Mouse (Mus musculus) hindbrain, embryonic 12.5 days (tissue): ENCODE data around the gene Fgd2. TPM values are rescaled to one million over a fixed set of nuclear protein-coding genes. Genes with fewer than 3 reads are reported as not detected.
A peak's percentile ranks its signal among the peaks of the same experiment; 100 is the strongest.

Source experiments
- ATAC-seq: fragments of 200-750 bp; cut with Nextera tagmentation; 2 replicates; pipeline ENCODE4 v1.8.0; 2017; ENCODE audit warnings: moderate TSS enrichment; ENCODE audit not compliant: low FRiP score
- H3K27ac ChIP-seq: fragments of 300-500 bp; sonication (generic); 2 replicates; pipeline ENCODE4 v1.5.1; 2016; ENCODE audit warnings: mild to moderate bottlenecking
- H3K27me3 ChIP-seq: fragments of 300-500 bp; sonication (generic); 2 replicates; pipeline ENCODE4 v1.6.1; 2016; ENCODE audit warnings: mild to moderate bottlenecking
- H3K36me3 ChIP-seq: fragments of 300-500 bp; sonication (generic); 2 replicates; pipeline ENCODE4 v1.6.1; 2016; ENCODE audit warnings: mild to moderate bottlenecking
- H3K4me1 ChIP-seq: fragments of 300-500 bp; sonication (generic); 2 replicates; pipeline ENCODE4 v1.6.1; 2016
- H3K4me2 ChIP-seq: fragments of 300-500 bp; sonication (generic); replicated peaks from 2 replicates; pipeline ENCODE4 v1.6.1; 2016; ENCODE audit warnings: mild to moderate bottlenecking
- H3K4me3 ChIP-seq: fragments of 300-500 bp; sonication (generic); 2 replicates; pipeline ENCODE4 v1.5.1; 2016; ENCODE audit warnings: mild to moderate bottlenecking
- H3K9ac ChIP-seq: fragments of 300-500 bp; sonication (generic); 2 replicates; pipeline ENCODE4 v1.6.1; 2016; ENCODE audit warnings: mild to moderate bottlenecking, moderate library complexity
- H3K9me3 ChIP-seq: fragments of 300-500 bp; sonication (generic); replicated peaks from 2 replicates; pipeline ENCODE4 v1.6.1; 2016; ENCODE audit warnings: mild to moderate bottlenecking
- whole genome bisulfite sequencing: fragments of 180-500 bp; shearing (Covaris S2); methylation state at CpG from one replicate; pipeline ENCODE4 v1.1.7; 2016; 5-methylcytosine and 5-hydroxymethylcytosine counted together
- polyA plus RNA-seq: library from polyadenylated mRNA; unstranded; fragments of >200 nt; fragmentation: Nextera tagmentation; extraction: Ambion mirVana; gene quantifications from 2 replicates; pipeline ENCODE4 v1.2.1, GENCODE M21; 2016

Gene Fgd2
- polyA plus RNA-seq, 1 experiment from 2014 or later = 7.0 TPM

DNA sequence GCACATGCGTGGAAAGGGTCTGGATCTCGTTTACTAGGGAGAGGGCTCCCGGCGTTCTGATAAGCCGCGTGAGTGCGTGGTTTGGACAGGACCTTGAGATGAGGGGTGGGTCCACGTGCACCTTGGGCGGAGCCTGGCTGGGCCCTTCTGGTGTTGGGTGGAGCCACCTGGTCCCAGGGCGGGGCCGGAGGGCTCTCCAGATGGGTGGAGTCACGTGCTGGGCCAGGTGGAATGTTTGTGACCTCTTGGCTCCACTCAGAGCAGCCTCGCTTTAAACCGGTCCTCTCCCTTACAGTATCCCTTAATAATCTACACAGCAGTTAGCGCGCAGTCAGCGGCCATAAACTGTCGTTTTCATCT, 38.1 kb upstream of the Fgd2 start:
- no peak for ATAC-seq
- peaks cover 58% of the 10 kb centered on the region for H3K27me3 ChIP-seq
- no peak overlapping the region for H3K27ac ChIP-seq
- H3K4me1 ChIP-seq = peaks cover 42% of the 10 kb centered on the region
- 21% methylated on average over 18 of the region's 18 CpGs for WGBS
- no peaks in the 10 kb centered on the region for H3K36me3 ChIP-seq
- no peak overlapping the region; the same call in 1 of the 2 replicates for H3K4me3 ChIP-seq
- no peak overlapping the region for H3K9ac ChIP-seq
- H3K4me2 ChIP-seq = peak overlapping the region; percentile 32; the same call in 1 of the 2 replicates
- H3K9me3 ChIP-seq = no peaks in the 10 kb centered on the region

DNA sequence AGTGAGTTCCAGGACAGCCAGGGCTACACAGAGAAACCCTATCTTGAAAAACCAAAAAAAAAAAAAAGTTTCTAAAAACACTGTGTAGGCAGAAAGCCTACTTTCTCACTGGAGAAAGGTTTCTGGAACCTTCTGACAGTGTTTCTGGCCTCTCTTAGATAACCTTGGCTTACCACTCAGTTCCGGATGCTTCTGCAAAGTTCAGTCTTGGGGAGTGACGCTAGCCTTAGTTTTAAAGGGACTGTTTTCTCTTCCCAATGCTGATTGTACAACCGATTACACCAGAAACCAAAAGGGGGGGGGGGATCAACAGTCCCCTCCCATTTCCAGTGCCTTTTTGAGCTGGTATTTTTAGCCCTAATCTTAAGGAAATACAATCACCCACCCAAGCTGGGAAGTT, 37.1 kb upstream of the Fgd2 start:
- ATAC-seq = no peak
- Histone ChIP-seq H3K36me3 (no peaks in the 10 kb centered on the region), H3K4me1 (peaks cover 41% of the 10 kb centered on the region), H3K27ac (no peak overlapping the region), H3K4me3 (no peak overlapping the region), H3K27me3 (peaks cover 65% of the 10 kb centered on the region), H3K4me2 (no peak overlapping the region), H3K9ac (no peak overlapping the region), H3K9me3 (no peaks in the 10 kb centered on the region)
- WGBS = 91% methylated on average over 3 of the region's 3 CpGs

DNA sequence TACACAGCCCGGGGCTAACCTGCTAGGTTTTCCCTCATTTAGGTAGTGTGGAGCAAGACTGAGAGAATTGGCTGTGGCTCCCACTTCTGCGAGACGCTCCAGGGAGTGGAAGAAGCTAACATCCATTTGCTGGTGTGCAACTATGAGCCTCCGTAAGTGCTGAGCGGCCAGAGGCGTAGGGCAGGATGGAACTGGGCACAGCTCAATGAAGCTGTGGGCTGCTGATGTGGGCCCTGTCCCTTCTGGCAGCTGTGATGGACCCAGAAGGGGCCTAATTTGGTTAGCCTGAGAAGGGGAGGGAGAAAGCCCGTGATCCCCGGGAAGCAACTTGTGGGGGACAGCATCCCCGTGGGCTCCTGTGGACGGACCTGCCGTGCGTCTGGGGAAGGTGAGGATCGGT, 34.9 kb upstream of the Fgd2 start:
- Histone ChIP-seq H3K27ac (no peak overlapping the region), H3K9me3 (no peaks in the 10 kb centered on the region), H3K4me2 (peak overlapping the region; percentile 52), H3K4me1 (peaks cover 38% of the 10 kb centered on the region), H3K27me3 (peaks cover 50% of the 10 kb centered on the region), H3K9ac (peak overlapping the region; percentile 46; the same call in 1 of the 2 replicates), H3K4me3 (0 out of 2 replicates have a peak overlapping the region, but pooled peaks have one; percentile 25), H3K36me3 (peaks cover 10% of the 10 kb centered on the region; the same call in 1 of the 2 replicates)
- WGBS = 42% methylated on average over 13 of the region's 13 CpGs
- no peak for ATAC-seq

DNA sequence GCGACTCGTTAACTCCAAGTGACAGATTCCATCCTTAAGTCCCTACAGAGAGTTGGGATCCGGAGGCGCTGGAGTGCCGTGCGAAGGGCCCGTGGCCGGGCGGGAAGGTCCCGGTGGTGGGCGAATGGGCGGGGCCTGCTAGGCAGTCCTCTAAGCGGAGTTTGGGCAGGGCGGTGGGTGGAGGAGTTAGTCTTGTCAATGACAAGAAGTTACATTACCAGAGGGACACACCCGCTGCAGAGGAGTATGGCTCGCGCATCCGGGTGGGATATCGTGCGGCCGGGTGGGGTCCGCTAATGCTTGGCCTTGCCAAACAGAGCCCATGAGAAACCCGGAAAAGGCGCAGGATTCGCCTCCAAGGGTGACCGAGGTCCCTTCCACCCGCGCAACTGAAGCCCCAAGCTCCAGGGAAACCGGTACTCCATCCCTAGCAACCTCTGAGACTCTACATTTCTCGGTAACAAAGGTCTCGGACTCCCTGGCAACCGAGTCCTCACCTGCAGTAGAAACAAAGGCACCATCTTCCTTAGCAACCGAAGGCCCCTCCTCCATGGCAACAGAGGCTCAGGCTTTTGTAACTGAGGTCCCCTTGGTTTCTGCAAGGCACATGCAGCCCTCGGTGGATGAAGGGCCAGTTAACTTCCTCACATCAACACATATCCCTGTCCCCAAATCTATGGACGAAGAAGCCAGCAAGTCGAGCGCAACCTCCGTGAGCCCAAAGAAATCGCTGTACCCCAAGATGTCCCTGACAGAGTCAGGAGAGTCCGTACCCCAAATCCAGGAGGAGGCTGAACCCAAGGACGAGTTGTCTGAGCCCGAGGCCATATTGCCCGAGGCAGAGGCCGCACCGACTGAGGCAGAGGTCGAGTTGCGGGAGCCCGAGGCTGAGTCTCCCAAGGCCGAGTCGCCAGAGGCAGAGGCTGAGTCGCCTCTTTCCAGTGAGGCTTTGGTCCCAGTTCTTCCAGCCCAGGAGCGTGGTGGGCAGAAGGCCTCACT, 33.9 kb upstream of the Fgd2 start:
- H3K9ac ChIP-seq = peak overlapping the region; percentile 46; the same call in 1 of the 2 replicates
- peak overlapping the region; percentile 25 for H3K4me3 ChIP-seq
- peak overlapping the region; percentile 52 for H3K4me2 ChIP-seq
- peak; percentile 59; the same call in 1 of the 2 replicates for ATAC-seq
- H3K27me3 ChIP-seq = peaks cover 40% of the 10 kb centered on the region
- H3K27ac ChIP-seq = peak overlapping the region; percentile 70
- H3K4me1 ChIP-seq = peaks cover 43% of the 10 kb centered on the region
- H3K9me3 ChIP-seq = no peaks in the 10 kb centered on the region
- 8% methylated on average over 52 of the region's 52 CpGs for WGBS
- peaks cover 19% of the 10 kb centered on the region for H3K36me3 ChIP-seq

DNA sequence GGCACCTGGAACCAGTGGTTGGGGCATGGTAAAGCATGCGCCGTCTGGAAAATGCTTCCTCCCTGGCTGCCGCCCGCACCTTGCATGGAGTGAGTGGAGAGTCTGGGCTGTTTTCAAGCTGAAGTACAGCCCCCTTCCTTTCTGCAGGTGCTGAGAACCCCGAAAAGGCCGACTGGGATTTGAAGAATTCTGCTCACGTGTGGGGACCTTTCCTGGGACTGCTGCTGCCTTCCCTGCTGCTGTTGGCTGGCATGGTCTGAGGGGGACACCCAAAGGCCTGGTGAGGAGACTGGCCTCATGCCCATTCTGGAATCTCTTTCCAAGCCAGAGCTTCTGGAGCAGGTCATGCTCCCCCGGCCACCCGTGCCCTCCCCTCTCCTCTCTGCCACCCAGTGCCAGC, 33.0 kb upstream of the Fgd2 start:
- Histone ChIP-seq H3K9ac (no peak overlapping the region), H3K27me3 (peaks cover 31% of the 10 kb centered on the region), H3K9me3 (no peaks in the 10 kb centered on the region), H3K4me3 (no peak overlapping the region), H3K36me3 (peaks cover 28% of the 10 kb centered on the region), H3K4me1 (peaks cover 34% of the 10 kb centered on the region), H3K27ac (no peak overlapping the region; the same call in 1 of the 2 replicates), H3K4me2 (no peak overlapping the region)
- 77% methylated on average over 9 of the region's 9 CpGs for WGBS
- no peak for ATAC-seq

DNA sequence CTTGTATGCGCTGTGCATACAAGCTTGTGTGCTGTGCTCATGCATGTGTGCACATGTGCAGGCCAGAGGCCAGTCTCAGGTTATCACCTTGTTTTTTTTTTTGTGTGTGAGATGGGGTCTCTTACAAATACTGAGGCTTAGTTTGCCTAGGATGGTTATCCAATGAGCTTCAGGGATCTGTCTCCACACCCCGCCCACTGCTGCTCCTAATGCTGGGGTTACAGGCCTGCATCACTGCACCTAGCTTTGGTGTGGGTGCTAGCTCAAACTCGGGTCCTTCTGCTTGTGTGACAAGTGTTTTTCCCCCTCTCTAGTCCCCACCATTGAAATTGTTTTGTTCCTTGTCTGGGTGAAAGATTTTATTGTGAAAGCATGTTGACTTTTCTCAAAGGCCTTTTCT, 30.5 kb upstream of the Fgd2 start:
- Histone ChIP-seq H3K4me1 (peaks cover 34% of the 10 kb centered on the region), H3K9ac (no peak overlapping the region), H3K4me2 (no peak overlapping the region), H3K4me3 (no peak overlapping the region), H3K27me3 (peaks cover 22% of the 10 kb centered on the region), H3K9me3 (no peaks in the 10 kb centered on the region), H3K27ac (peak overlapping the region; percentile 60; the same call in 1 of the 2 replicates), H3K36me3 (peaks cover 48% of the 10 kb centered on the region)
- WGBS = 87% methylated on average over 3 of the region's 3 CpGs
- ATAC-seq = no peak

DNA sequence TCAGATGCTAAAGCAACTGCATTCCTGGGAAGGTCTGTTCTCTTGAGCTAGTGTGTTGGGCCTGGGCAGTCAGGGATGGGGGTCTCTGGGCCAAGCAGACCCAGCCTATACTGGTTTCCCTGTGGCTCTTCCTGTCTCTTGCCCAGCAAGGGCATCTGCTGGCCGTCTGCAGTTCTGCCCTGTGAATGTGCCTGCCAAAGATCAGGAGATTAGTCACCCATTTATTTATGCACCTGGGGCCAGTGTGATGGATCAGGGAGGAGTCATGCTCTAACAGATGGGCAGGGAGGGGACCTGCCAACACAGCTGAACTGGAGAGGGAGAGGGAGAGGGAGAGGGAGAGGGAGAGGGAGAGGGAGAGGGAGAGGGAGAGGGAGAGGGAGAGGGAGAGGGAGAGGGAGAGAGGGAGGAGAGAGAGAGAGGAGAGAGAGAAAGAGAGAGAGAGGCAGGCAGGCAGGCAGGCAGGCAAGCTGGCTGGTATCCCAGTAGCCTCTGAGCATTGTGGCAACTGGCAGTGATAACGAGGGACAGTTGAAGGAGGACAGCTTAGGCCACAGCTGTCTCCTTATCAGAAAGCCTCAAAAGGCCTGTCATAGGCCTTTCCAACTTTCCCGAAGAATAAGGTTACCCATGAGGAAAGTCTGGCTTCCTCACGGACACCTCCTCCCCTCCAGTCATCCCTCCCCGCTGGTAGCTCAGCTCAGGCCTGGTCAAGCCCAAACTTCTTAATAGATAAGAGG, 29.9 kb upstream of the Fgd2 start:
- WGBS = 29% methylated on average over 5 of the region's 5 CpGs
- Histone ChIP-seq H3K36me3 (peaks cover 54% of the 10 kb centered on the region), H3K4me2 (no peak overlapping the region), H3K4me3 (no peak overlapping the region), H3K27ac (peak overlapping the region; percentile 60), H3K4me1 (peaks cover 30% of the 10 kb centered on the region), H3K9ac (no peak overlapping the region), H3K27me3 (peaks cover 21% of the 10 kb centered on the region), H3K9me3 (no peaks in the 10 kb centered on the region)
- ATAC-seq = peak; percentile 33; the same call in 1 of the 2 replicates

DNA sequence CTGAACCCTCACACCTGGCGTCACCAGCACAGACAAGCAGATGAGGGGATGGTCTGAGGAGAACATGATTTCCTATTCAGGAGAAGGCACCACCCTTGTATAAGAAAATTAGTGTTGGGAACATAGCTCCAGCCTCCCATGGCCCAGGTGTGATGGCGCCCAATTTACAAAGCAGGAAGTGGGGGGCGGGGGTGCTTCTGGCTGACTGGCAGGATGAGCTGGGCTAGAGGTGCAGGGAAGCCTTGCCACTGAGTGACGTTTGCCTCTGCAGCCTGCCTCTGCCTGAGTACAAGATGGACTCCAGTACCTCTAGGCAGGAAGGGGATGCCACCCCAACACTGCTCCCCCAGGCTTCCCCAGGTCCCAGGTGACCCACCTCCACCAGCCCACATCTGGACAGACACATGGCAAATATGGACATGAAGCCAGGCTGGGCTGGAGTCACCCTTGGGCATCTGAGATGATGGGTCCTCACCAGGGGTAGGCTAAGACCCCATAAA, 28.5 kb upstream of the Fgd2 start:
- Histone ChIP-seq H3K4me1 (peaks cover 16% of the 10 kb centered on the region), H3K27ac (no peak overlapping the region), H3K4me3 (no peak overlapping the region), H3K27me3 (peaks cover 14% of the 10 kb centered on the region), H3K4me2 (no peak overlapping the region), H3K9ac (no peak overlapping the region), H3K9me3 (no peaks in the 10 kb centered on the region), H3K36me3 (peaks cover 68% of the 10 kb centered on the region)
- no peak for ATAC-seq
- WGBS = 81% methylated on average over 4 of the region's 4 CpGs

DNA sequence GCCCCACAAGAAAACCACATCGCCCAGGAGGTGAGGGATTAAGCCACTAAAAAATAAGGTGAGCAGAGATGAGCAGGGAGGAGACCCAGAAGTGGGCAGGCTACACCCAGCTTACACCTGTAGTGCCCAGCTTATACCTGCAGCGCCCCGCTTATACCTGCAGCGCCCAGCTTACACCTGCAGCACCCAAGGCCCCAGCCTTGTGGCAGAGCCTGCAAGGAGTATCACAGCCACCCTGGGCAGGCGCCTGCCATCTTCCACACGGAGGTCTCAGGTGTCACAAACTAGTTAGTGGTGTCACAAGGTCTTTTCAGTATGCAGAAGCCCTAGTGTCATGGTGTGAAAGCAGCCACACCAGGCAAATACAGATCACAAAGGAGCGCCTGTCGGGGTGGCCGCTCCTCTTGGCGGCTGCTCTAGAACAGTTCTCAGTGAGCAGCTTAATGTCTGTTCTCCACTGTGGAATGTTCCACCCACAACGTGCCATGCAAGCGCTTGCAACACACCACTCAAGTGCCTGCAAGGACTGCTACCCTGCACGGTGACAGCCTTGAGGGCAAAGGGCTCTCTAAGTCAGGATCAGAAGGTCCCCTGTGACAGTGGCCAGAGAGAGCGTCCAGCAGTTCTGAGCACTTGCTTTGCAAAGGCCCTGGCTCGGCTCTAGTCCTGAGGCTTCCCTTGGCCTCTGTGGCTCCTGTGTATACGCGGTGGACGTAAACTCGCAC, 24.3 kb upstream of the Fgd2 start:
- WGBS = 94% methylated on average over 19 of the region's 19 CpGs
- no peak overlapping the region for H3K27ac ChIP-seq
- H3K9me3 ChIP-seq = no peaks in the 10 kb centered on the region
- H3K36me3 ChIP-seq = peaks cover 88% of the 10 kb centered on the region
- no peaks in the 10 kb centered on the region for H3K27me3 ChIP-seq
- no peak overlapping the region for H3K9ac ChIP-seq
- H3K4me1 ChIP-seq = peaks cover 9% of the 10 kb centered on the region
- no peak overlapping the region for H3K4me2 ChIP-seq
- no peak for ATAC-seq
- no peak overlapping the region for H3K4me3 ChIP-seq

DNA sequence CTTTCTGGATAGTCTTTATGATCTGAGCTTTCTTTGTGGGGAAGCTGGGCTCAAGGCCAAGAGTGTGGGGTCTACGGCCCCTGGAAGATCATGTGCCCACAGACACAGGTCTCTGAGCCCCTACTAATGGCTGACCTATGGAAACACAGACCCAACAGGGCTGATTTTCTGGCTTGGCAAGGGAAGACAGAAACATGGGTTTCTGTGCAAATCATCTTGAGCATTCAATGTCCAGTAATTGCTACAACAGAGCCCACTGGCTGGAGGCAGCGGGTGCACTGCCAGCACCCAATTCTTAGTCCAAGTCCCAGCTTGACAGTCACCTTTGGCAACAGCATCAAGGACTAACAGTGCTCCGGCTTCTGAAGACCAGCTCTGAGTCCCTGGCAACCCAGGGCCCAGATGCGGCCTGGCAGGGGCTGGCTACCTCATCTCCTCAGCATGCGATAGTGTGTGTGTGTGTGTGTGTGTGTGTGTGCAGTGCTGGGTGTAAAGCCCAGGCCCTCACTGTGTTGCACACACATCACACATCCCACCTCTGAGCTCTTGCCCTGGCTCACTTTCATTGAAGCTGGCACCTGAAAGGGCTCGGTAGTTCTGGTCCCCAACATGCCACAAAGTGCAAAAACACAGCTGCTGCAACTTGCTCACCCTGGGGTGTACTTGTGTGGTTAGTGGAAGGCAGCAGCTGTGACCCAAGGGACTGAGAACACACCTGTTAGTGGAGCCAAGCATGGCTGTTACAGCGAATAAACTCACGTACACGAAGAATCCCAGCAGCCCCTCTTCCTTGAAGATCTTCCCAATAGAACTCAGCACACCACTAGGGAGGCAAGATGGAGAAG, 22.5 kb upstream of the Fgd2 start:
- ATAC-seq = no peak
- WGBS = 91% methylated on average over 9 of the region's 9 CpGs
- no peak overlapping the region for H3K9ac ChIP-seq
- no peaks in the 10 kb centered on the region for H3K9me3 ChIP-seq
- H3K4me3 ChIP-seq = no peak overlapping the region
- peaks cover 73% of the 10 kb centered on the region for H3K36me3 ChIP-seq
- no peaks in the 10 kb centered on the region for H3K27me3 ChIP-seq
- H3K27ac ChIP-seq = no peak overlapping the region
- H3K4me2 ChIP-seq = no peak overlapping the region
- H3K4me1 ChIP-seq = peaks cover 24% of the 10 kb centered on the region

DNA sequence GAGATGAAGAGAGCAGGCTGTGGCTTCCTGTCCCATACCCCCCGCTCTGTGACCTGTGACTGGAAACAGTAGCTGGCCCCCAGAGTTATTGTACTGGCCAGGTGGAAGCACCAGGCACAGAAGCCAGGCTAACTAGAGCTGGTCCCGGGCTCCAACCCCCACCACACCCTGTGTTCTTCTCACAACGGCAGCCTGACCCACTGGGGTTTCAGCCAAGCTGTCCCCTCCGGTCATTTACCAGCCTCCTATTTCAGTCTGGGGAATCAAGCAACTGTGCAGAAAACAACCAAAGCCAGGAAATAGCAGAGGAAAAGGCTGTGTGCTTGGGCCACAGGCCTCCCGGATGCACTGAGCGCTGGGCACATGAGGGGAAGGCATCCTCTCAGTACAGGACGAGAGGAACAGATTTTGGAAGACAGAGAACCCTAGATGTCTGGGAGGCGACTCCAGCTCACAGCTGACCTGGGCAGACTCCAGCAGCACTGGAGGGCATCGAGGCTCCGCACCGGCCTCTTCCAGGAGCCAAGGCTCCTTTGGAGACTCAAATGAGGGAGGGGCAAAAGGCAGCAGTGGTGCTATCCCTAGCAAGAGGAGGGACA, 21.4 kb upstream of the Fgd2 start:
- Histone ChIP-seq H3K9ac (no peak overlapping the region), H3K27ac (no peak overlapping the region)

More for the DNA sequence above, 21.4 kb upstream of the Fgd2 start:
- Histone ChIP-seq H3K4me3 (no peak overlapping the region), H3K9me3 (no peaks in the 10 kb centered on the region), H3K4me1 (peaks cover 26% of the 10 kb centered on the region), H3K36me3 (peaks cover 71% of the 10 kb centered on the region), H3K27me3 (no peaks in the 10 kb centered on the region), H3K4me2 (no peak overlapping the region)
- no peak for ATAC-seq
- 82% methylated on average over 11 of the region's 11 CpGs for WGBS
